Mouse (Mus musculus): Measurements from ENCODE around the gene Xndc1.
A peak's percentile ranks its signal among the peaks of the same experiment; 100 is the strongest.
"Not testable (repeated sequence)": the region's sequence is repeated elsewhere in the genome, so short reads cannot be mapped to it uniquely, and the experiment has no call there.

Xndc1 gene

DNA sequence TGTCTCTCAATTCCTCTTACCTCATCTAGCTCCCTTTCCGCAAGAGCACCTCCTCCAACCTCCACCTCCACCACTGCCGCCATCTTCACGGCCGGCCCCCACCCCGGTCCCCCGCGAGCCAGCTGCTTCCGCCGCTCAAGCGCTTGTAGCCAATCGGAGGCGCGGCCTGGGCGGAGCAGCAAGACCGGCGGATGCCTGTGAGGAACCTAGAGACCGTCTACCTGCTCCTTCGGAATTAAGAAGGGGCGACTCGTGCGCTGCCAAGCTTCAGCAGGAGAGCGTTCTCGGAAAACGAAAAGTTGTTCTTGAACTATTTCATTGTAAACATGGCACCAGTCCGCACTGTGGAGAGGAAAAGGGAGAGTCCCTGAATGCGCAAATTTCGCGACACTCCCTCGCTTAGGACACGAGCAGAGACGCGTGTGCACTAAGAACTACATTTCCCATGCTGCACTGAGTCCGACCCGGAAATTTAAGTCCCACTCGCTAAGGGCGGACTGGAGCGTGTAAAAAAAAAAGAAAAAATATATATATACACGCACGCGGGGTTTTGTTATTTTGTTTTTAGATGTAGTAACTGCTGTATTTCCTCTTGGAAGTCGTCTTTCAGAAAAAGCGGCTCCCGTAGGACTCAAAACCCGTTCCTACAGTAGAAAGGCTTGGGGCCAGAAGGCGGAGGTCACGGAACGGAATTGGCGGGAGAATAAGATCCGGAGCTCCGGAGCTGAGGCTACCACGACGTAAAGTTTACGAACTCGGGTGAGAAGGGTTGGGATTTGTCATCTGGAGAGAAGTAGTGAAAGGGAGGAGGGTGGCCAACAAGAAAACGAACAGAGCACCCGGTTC, at the start of gene Xndc1, which contains the start of the genes Rnf121 and Xntrpc:
TSS of gene Xndc1 (plus strand) at position 466 of the 846 bp plus-strand sequence.
TSS of gene Rnf121 (minus strand) at position 424 of the 846 bp plus-strand sequence.
TSS of gene Xntrpc (plus strand) at position 668 of the 846 bp plus-strand sequence.
- peak; percentile 92 to 93 for DNase-seq

DNA sequence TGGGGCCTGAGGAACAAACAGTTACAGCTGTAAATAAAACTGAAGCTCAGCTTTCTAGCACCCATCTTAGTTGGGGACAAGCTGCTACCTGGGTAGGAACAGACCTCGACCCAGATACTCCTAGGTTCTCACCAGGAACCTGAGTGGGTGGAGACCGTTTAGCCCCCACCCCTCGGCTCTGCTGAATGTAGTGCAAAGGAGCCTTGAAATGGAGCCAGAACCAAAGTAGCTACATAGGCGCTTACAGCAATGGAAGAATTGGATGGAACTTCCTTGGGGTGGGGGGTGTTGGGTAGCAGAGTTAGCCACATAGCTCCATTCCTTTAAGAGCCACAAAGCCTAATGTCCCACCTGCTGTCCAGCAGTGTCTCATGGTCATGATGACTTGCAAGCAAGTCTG, 48.4 kb upstream of the Xndc1 start:
- DNase-seq: no peak

GRCm38 (mm10) chr7:102017452-102017851, 47.9 kb upstream of the Xndc1 start:
- DNase-seq: no peak

GRCm38 (mm10) chr7:102018034-102018433, 47.3 kb upstream of the Xndc1 start:
- no peak for DNase-seq

DNA sequence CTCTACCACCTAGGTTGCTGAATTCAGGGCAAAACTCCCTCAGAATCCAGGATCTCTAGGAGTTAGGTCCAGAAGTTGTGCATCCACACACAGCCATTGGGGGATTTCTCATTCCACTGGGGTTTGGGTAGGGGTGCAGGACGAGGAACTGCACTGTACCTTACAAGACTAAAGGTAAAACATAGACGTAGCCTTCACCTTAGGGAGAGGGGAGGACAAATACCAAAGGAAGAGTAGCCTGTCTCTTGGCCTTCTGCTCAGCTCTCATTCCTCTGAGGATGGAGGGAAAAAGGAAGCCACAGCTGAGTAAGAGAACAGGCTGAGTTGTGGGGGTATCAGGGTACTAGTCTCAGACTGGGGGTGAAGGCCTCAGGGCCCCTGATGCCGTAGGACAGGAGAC, 46.7 kb upstream of the Xndc1 start, which contains the start of gene Il18bp:
TSS of gene Il18bp (minus strand) at position 101 of the 400 bp plus-strand sequence.
- DNase-seq: no peak

DNA sequence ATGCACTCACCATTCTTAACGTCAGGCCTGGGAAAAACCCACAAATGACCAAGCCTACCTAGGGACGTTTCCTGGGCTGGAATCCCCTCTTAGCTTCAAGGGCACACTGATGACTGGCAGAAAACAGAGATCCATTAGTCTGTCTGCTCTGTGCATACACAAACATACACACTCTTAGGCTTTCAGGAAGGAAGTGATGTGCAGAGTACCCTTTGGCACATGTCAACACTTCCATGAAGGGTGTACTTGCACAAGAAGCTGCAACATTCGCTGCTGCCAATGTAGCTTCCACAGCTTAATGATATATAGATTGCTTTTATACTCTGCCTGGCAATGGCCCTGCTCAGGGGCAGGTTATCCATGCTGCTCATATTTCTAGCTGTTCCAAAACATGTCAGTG, 45.9 kb upstream of the Xndc1 start:
- no peak for DNase-seq

DNA sequence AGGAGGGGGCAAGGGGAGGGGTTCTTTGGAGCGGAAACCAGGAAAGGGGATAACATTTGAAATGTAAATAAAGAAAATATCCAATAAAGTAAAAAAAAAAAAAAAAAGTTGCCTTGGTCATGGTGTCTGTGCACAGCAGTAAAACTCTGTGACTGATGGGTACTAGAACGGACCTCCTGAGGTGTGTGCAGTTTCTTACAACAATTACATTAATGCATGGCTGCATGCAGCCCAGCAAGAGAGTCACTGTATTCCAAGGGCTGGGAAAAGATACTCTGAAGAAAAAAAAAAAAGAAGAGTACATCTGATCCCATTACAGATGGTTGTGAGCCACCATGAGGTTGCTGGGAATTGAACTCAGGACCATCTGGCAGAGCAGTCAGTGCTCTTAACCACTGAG, 44.4 kb upstream of the Xndc1 start:
- DNase-seq: not testable (repeated sequence)

- no peak for DNase-seq
These were observed 41.5 kb upstream of the Xndc1 start for GRCm38 (mm10) chr7:102023821-102024220.

DNA sequence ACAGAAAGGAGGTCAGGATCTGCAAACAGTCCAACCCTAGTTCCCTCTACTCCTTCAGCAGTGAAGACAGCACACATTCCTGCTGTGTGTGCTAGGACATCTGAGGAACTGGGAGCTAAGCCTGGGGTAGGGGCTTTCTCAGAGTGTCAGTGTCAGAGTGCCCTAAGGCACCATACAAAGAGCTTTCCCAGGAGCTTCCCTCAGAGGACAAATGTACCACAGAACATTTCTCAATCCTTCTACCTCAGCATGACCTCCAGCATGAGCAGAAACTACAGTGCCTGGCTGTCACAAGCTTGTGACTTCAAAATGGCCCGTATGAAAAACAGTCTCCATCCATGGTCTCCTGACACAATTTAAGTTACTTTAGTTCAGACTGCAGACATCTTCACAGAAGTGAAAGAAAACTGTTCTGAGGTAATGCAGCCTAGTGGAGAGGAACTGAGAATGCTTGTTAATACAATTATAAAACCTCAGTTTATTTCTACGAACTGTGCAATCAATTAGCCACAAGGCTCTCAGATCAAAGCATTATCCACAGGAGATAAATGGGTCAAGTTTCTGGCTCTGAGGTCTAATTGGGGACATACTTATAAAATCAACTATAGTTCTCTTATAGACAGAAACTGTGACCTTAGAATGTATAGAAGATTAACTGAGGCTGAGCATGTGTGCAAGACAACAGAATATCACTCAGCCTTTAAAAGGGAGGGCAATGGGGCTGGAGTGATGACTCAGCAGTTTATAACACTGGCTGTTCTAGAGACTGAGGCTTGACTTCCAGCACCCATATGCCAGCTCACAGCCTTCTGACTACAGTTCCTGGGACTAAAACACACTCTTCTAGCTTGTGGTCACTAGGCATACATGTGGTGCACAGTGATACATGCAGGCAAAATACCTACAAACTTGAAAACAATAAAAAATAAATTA, 39.9 kb upstream of the Xndc1 start:
- DNase-seq: no peak

DNA sequence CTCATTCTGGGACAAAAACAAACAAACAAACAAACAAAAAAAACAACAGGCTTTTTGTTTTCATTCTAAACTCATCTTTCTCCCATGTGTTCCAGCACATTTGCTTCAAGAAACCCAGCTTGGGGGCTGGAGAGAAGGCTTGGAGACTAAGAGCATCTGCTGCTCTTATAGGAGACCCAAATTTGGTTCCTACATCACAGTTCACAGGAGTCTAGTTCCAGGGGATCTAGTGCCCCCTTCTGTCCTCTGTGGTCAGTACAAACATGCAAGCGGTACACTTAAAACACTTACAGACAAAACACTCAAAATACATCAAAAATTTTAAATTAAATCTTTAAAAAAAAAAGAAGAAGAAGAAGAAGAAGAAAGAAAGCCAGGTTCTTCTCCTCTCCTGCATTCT, 30.4 kb upstream of the Xndc1 start:
- peak; percentile 8 to 22 for DNase-seq

DNA sequence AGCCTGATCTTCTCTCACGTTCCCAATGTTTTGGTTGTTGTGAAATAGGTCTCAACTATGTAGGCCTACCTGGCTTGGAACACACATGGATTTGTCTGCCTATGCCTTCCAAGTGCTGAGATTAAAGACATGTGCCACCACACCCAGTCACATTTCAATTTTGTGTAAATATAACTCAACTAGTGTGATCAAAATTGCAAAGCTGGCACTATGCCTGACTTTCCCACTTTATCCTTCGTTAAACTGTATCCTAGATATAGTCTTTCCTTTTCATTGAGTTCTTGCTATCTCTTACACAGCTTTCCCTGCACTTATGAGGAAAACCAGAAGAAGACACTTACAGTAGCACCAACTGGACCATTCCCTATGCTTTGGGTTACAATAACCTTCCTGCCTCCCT, 29.8 kb upstream of the Xndc1 start:
- DNase-seq: no peak

- no peak for DNase-seq
These were observed 28.0 kb upstream of the Xndc1 start for GRCm38 (mm10) chr7:102037318-102037717.

GRCm38 (mm10) chr7:102042314-102042713, 23.0 kb upstream of the Xndc1 start:
- DNase-seq: no peak

- DNase-seq: peak; percentile 12 to 31
These were observed 16.8 kb upstream of the Xndc1 start for GRCm38 (mm10) chr7:102048524-102048923.

- DNase-seq: no peak
These were observed 4.0 kb upstream of the Xndc1 start for GRCm38 (mm10) chr7:102061353-102061752.

GRCm38 (mm10) chr7:102062203-102062602, 3.1 kb upstream of the Xndc1 start:
- DNase-seq: no peak

DNA sequence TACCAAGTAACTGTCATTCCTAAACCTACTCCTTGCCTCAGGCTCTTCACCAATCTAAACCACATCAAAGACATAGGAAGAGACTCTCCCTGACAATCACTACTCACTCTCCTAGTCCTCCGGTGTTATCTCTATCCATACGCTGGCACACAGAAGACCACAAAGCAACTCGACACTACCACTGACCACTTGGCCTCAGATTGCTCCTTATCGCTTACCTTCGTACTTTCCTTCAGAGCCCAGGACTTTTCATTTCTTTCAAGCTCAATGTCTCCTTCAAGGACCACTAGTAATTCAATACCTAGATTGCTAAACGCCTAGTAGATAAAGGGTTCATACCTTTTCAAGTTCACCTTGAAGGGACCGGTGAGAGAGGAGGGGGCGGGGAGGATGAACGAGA, 1.4 kb upstream of the Xndc1 start:
- DNase-seq: no peak

GRCm38 (mm10) chr7:102064655-102065045, 661 bp upstream of the Xndc1 start:
- no peak for DNase-seq

- DNase-seq: no peak
These were observed 1.1 kb downstream of the Xndc1 start for GRCm38 (mm10) chr7:102066363-102066762.

DNA sequence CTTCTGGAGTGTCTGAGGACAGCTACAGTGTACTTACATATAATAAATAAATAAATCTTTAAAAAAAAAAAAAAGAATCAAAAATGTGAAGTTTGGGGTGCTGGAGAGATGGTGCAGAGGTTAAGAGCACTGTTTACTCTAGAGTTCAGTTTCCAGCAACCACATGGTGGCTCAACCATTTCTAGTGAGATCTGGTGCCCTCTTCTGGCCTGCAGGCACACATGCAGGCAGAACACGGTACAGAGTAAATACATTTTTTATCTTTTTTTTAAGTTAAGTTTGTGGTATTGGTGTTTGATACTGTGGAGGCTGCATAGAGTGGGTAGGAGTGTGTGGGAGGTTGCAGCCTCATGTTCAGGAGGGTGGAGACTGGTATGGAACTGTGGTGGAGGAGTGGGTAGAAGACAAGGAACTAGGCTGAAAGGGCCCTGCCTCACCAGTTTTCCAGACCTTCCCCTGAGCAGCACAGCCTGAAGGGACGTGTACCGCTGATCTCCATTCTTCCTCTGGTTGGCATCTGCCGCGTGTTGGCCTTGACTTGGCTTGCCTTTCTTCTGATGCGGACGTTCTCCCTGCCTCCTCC, 11.5 kb downstream of the Xndc1 start:
- peak; percentile 61 to 63 for DNase-seq

DNA sequence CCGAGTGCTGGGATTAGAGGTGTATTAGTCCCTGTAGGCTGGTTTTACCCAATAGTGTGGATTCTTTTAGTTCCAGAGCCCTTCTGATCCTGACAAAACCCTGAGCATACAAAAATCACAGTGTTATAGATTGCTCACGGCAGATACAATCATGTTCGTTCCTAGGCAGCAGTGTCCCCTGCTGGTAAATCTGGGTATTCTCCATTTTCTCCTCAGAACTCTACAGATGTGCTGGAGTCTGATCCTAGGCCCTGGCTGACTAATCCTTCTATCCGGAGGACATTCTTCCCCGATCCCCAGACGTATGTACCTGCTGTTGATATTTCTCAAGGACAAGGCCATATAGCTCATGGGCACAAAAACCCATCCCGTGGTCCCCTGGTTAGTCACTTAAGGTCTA, 13.2 kb downstream of the Xndc1 start:
- peak; percentile 40 to 41 for DNase-seq

- no peak for DNase-seq
These were observed 15.0 kb downstream of the Xndc1 start for GRCm38 (mm10) chr7:102080311-102080710.

DNA sequence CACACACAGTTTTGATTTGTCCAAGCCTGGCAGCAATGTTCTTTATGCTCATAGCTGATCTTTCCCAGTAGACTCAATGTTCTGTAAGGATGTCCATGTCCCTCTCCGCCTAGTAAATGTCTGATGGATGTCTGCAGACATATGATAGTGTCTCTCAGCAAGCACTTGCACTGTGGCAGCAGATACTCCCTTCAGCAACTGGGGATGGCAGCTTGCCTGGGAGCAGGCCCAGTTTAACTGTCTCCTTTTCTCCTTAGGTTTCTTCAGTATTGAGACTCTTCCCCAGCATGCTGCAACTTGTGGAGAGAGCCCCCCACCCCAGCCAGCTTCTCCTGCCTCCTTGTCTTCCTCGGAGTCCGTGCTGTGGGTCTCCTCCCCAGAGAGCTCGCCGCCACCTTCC, 16.5 kb downstream of the Xndc1 start:
- no peak for DNase-seq
